Mouse (Mus musculus) hindbrain, embryonic 13.5 days (tissue): ENCODE results near the gene Vps9d1. TPM values are rescaled to one million over a fixed set of nuclear protein-coding genes. Genes with fewer than 3 reads are reported as not detected.
"Not testable (repeated sequence)": the region's sequence is repeated elsewhere in the genome, so short reads cannot be mapped to it uniquely, and the experiment has no call there.

Experiments
- ATAC-seq: fragments of 200-750 bp; cut with Nextera tagmentation; 2 replicates; pipeline ENCODE4 v1.8.0; 2017; ENCODE audit warnings: moderate TSS enrichment; ENCODE audit not compliant: low FRiP score
- H3K27ac ChIP-seq: fragments of 300-500 bp; sonication (generic); 2 replicates; pipeline ENCODE4 v1.5.1; 2015; ENCODE audit warnings: inconsistent platforms, mild to moderate bottlenecking, moderate library complexity
- H3K27me3 ChIP-seq: fragments of 300-500 bp; sonication (generic); 2 replicates; pipeline ENCODE4 v1.6.1; 2015; ENCODE audit warnings: mild to moderate bottlenecking, inconsistent platforms
- H3K36me3 ChIP-seq: fragments of 300-500 bp; sonication (generic); 2 replicates; pipeline ENCODE4 v1.6.1; 2015; ENCODE audit warnings: mild to moderate bottlenecking, inconsistent platforms
- H3K4me1 ChIP-seq: fragments of 300-500 bp; sonication (generic); replicated peaks from 2 replicates; pipeline ENCODE4 v1.6.1; 2015; ENCODE audit warnings: inconsistent platforms
- H3K4me2 ChIP-seq: fragments of 300-500 bp; sonication (generic); 2 replicates; pipeline ENCODE4 v1.6.1; 2015; ENCODE audit warnings: inconsistent platforms, mild to moderate bottlenecking, moderate library complexity
- H3K4me3 ChIP-seq: fragments of 300-500 bp; sonication (generic); 2 replicates; pipeline ENCODE4 v1.5.1; 2015; ENCODE audit warnings: mild to moderate bottlenecking, inconsistent platforms
- H3K9ac ChIP-seq: fragments of 300-500 bp; sonication (generic); 2 replicates; pipeline ENCODE4 v1.6.1; 2015; ENCODE audit warnings: mild to moderate bottlenecking, inconsistent platforms
- H3K9me3 ChIP-seq: fragments of 300-500 bp; sonication (generic); 2 replicates; pipeline ENCODE4 v1.6.1; 2016; ENCODE audit warnings: inconsistent platforms
- WGBS: fragments of 180-500 bp; shearing (Covaris S2); methylation state at CpG from one replicate; pipeline ENCODE4 v1.1.7; 2015; 5-methylcytosine and 5-hydroxymethylcytosine counted together
- polyA plus RNA-seq: library from polyadenylated mRNA; unstranded; fragments of >200 nt; fragmentation: Nextera tagmentation; extraction: Ambion mirVana; gene quantifications from 2 replicates; pipeline ENCODE4 v1.2.1, GENCODE M21; 2015

Vps9d1 gene
- polyA plus RNA-seq, 1 experiment from 2014 or later: 51.1 TPM

DNA sequence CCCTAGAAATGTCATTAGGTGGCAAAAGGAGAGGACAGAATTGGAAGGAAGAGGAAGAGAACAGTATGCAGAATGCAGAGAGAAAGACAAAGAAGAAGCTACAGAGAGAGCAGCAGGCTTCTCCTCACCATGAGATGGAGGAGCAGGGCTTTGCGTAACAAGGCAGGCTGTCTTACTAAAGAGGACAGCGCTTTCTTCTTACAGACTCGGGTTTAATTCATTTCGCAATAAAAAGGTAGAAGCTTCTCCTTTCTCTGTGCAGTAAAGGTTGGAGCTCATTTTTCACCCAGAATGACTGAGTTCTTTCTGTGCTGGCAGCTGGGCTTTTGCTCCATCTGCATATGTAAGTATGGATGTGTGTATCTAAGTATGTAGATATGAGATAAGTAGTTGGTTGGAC, 25.7 kb upstream of the Vps9d1 start:
- ATAC-seq: no peak
- Histone ChIP-seq H3K27me3 (no peaks in the 10 kb centered on the region), H3K4me2 (no peak overlapping the region), H3K4me3 (no peak overlapping the region), H3K9ac (no peak overlapping the region), H3K4me1 (no peaks in the 10 kb centered on the region), H3K27ac (no peak overlapping the region), H3K36me3 (peaks cover 4% of the 10 kb centered on the region; the same call in 1 of the 2 replicates), H3K9me3 (no peaks in the 10 kb centered on the region)
- WGBS: 93% methylated on average over 4 of the region's 4 CpGs

DNA sequence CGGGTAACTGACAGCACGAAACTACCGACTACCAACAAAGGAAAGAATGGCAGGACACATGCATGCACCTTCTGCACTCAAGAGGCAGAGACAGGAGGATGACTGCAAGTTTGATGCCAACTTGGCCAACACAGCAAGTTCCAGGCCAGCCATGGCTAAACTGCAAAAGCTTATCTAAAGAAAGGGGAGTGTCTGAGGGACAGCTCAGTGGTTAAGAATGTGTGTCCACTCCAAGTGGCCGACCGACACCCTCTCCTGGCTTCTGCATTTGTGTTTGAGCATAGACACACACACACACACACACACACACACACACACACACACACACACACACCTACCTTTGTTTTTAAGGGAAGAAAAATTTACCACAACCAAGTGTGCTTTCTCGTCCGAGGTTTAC, 24.3 kb upstream of the Vps9d1 start:
- 77% methylated on average over 7 of the region's 7 CpGs for WGBS
- H3K9me3 ChIP-seq: no peaks in the 10 kb centered on the region
- no peaks in the 10 kb centered on the region for H3K4me1 ChIP-seq
- no peaks in the 10 kb centered on the region for H3K27me3 ChIP-seq
- ATAC-seq: no peak
- peaks cover 4% of the 10 kb centered on the region; the same call in 1 of the 2 replicates for H3K36me3 ChIP-seq
- no peak overlapping the region for H3K9ac ChIP-seq
- H3K4me2 ChIP-seq: no peak overlapping the region
- H3K4me3 ChIP-seq: no peak overlapping the region
- H3K27ac ChIP-seq: no peak overlapping the region

DNA sequence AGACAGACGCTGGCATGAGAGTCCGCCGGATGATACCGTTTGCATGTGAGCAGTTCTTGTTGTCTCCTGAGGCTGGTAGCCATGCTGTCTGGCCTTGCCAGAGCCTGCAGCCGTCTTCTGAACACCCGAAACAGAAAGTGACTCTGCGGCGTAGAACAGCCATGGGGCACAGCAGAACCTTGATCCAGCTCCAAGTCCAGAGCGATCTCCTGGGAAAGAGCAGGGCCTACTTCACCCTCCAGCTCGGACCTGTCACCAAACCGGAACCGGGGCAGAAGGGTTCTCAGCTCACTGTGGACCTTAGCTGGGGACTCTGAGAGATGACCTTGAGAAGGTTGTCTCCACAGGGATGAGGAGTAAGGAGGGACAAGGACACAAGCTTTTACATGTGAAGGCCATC, 20.9 kb upstream of the Vps9d1 start:
- H3K9me3 ChIP-seq: no peaks in the 10 kb centered on the region
- no peak overlapping the region for H3K27ac ChIP-seq
- 95% methylated on average over 12 of the region's 12 CpGs for WGBS
- H3K4me3 ChIP-seq: no peak overlapping the region
- no peaks in the 10 kb centered on the region for H3K27me3 ChIP-seq
- no peak overlapping the region for H3K4me2 ChIP-seq
- no peak overlapping the region for H3K9ac ChIP-seq
- no peak for ATAC-seq
- H3K4me1 ChIP-seq: no peaks in the 10 kb centered on the region
- peaks cover 11% of the 10 kb centered on the region for H3K36me3 ChIP-seq

DNA sequence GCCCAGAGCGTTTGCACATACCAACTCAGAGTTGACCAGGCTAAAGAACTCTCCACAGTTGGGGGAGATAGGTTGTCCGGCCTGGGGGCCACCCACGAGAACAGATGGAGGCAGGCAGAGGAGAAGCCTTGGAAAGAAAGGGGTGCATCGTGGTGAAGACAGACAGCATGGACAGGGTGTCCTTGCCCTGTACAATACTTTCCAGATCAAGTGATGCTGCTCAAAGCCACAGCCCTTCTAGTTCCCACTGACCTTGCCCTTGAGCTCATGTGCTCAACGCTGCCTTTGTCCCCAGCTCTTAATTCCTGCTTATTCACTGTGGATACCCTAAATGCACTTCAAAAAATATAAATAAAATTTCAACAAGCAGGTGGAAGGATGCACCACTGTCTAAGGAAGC, 20.3 kb upstream of the Vps9d1 start:
- no peak overlapping the region for H3K4me3 ChIP-seq
- ATAC-seq: no peak
- no peak overlapping the region for H3K4me2 ChIP-seq
- H3K9ac ChIP-seq: no peak overlapping the region
- 87% methylated on average over 5 of the region's 5 CpGs for WGBS
- peaks cover 17% of the 10 kb centered on the region for H3K36me3 ChIP-seq
- no peaks in the 10 kb centered on the region for H3K27me3 ChIP-seq
- H3K4me1 ChIP-seq: no peaks in the 10 kb centered on the region
- H3K9me3 ChIP-seq: no peaks in the 10 kb centered on the region
- no peak overlapping the region for H3K27ac ChIP-seq

DNA sequence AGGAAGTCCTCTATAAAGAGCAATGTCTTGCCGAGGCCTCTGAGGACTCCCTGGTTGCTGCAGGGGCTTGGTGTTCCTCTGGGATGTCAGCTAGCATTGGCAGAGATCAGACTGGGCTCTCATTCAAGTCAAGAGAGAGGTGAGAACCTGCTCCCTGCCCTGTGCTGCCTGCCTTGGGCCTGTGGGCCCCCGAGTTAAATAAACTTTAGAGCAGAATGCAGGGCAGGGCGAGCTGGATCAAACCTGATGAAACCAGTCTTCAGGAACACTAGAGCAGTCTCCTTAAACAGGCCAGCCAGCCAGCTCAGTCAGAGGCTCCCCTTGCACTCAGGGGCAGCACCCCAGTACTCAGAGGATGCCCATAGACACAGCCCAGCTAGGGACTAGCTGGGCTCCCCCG, 17.8 kb upstream of the Vps9d1 start:
- Histone ChIP-seq H3K4me2 (no peak overlapping the region), H3K4me1 (no peaks in the 10 kb centered on the region)
- WGBS: 72% methylated on average over 4 of the region's 4 CpGs

DNA sequence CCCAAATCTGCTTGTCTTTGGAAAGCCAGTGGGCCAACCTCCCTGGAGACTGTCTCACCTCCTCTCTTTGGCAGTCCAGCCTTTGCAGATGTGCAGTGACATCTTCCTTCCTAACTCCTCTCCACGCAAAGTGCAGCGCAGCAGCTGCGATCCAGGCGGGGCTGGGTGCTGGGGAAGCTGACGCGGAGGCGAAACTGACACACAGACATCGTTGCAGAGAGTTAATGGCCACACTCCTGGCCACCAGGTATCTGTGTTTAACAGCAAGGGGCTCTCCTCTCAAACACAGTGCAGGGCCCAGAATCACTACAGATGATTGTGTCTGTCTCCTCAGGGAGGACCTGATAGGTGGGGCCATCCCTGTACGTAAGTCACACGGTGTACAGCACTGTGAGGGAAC, 17.0 kb upstream of the Vps9d1 start:
- no peak for ATAC-seq
- no peaks in the 10 kb centered on the region for H3K9me3 ChIP-seq
- H3K27ac ChIP-seq: no peak overlapping the region
- H3K9ac ChIP-seq: 0 out of 2 replicates have a peak overlapping the region, but pooled peaks have one; percentile 8
- H3K4me1 ChIP-seq: no peaks in the 10 kb centered on the region
- H3K4me2 ChIP-seq: no peak overlapping the region
- 88% methylated on average over 10 of the region's 10 CpGs for WGBS
- H3K36me3 ChIP-seq: peaks cover 50% of the 10 kb centered on the region
- no peak overlapping the region for H3K4me3 ChIP-seq
- H3K27me3 ChIP-seq: no peaks in the 10 kb centered on the region

More for the DNA sequence above, 17.8 kb upstream of the Vps9d1 start:
- Histone ChIP-seq H3K9ac (peak overlapping the region; percentile 53; the same call in 1 of the 2 replicates), H3K36me3 (peaks cover 43% of the 10 kb centered on the region), H3K9me3 (no peaks in the 10 kb centered on the region), H3K27ac (no peak overlapping the region), H3K4me3 (no peak overlapping the region), H3K27me3 (no peaks in the 10 kb centered on the region)
- no peak for ATAC-seq

DNA sequence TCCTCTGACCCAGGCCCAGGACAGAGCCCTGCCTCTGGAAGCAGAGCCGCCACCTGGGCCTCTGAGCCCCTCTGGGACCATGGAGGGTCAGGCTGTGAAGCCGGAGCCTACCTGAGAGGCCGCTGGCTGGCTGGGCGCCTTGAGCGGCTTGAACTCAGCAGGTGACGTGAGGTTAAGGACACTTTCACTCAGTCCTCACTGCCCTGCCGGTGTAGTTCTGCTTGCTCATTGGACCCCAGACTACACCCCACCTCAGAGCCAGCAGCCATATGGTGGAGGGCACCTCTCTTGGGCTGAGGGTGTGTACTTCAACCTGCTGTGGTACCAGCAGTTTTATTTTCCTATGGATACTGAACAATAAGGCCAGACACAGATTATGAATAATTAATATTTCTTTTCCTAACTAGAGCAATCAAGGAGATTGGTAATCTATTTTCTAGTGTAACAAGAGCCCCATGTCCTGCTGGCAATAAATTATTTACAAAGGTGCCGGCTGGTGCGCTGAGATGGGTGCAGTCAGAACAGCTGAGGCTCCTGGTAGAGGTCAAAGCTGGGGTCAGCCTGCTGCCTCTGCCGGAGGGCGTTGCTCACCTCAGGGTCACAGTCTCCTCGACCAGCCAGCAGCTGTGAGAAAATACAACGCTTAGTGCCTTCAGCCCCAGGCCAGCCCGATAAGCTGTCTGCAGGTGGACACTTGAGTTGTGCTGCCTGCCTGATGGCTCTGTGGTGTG, 13.9 kb upstream of the Vps9d1 start:
- 74% methylated on average over 14 of the region's 14 CpGs for WGBS
- Histone ChIP-seq H3K36me3 (peaks cover 79% of the 10 kb centered on the region), H3K4me1 (no peaks in the 10 kb centered on the region), H3K4me2 (no peak overlapping the region), H3K9ac (no peak overlapping the region), H3K4me3 (no peak overlapping the region), H3K9me3 (no peaks in the 10 kb centered on the region), H3K27ac (no peak overlapping the region), H3K27me3 (no peaks in the 10 kb centered on the region)
- no peak for ATAC-seq

DNA sequence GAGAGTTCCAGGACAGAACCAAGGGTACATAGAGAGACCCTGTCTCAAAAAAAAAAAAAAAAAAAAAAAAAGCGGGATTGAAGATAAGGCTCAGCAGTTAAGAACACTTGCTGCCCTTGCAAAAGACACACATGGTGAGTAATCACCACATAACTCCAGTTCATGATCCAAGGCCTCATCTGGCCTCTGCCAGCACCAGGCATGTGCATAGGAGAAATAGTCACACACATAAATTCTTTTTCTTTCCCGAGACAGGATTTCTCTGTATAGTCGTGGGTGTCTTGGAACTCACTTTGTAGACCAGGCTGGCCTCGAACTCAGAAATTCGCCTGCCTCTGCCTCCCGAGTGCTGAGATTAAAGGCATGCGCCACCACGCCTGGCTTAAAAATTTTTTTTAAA, 3.4 kb upstream of the Vps9d1 start:
- not testable (repeated sequence) for H3K27me3 ChIP-seq, H3K4me2 ChIP-seq, H3K9me3 ChIP-seq, H3K9ac ChIP-seq, ATAC-seq, H3K4me3 ChIP-seq, H3K27ac ChIP-seq
- peaks cover 63% of the 10 kb centered on the region for H3K36me3 ChIP-seq
- 94% methylated on average over 7 of the region's 8 CpGs for WGBS
- H3K4me1 ChIP-seq: peaks cover 35% of the 10 kb centered on the region

DNA sequence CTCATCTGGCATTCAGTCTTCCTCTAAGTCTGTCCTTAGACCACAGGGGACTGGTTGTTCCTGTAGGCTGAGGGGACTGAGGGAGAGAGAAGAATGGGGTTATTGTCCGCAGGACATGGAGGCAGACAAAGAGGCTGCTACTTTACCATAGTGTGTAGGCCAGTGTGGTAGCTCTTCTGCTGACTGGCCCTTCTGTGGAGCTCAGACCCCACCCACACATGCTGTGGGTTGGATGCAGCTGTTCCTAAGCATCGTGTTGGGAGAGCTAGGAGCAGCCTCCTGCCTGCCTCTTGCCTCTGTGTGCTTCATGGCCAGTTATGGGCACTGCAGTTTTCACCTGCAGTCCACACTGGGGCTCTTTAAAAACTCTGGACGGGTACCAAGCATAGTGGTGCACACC, 3.0 kb upstream of the Vps9d1 start:
- Histone ChIP-seq H3K4me1 (peaks cover 39% of the 10 kb centered on the region), H3K4me2 (no peak overlapping the region), H3K9ac (no peak overlapping the region; the same call in 1 of the 2 replicates), H3K4me3 (no peak overlapping the region), H3K27ac (no peak overlapping the region), H3K9me3 (no peaks in the 10 kb centered on the region), H3K27me3 (no peaks in the 10 kb centered on the region), H3K36me3 (peaks cover 61% of the 10 kb centered on the region)
- 64% methylated on average over 3 of the region's 3 CpGs for WGBS
- ATAC-seq: no peak

DNA sequence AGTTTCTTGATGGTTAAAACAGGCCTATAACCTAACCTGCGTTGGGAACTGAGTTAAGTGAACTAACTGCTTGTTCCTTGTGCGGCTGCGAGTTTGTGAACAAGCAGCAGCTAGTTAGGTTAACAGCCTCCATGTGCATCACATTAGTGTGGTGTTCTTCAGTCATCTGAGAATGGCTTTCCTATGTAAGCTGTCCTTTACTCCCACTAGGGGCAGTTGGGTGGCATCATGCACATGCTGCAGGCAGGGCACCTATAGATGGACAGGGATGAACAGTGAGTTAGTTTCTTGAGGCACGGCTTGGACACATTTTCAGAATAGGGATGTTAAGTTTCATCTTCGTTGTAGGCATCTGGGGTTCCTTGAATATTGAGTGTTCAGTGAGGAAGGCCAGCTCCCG, 1.0 kb upstream of the Vps9d1 start:
- no peaks in the 10 kb centered on the region for H3K9me3 ChIP-seq
- peak overlapping the region; percentile 99 for H3K9ac ChIP-seq
- no peak overlapping the region for H3K27ac ChIP-seq
- H3K4me1 ChIP-seq: peaks cover 39% of the 10 kb centered on the region
- 72% methylated on average over 6 of the region's 6 CpGs for WGBS
- no peak for ATAC-seq
- H3K36me3 ChIP-seq: peaks cover 66% of the 10 kb centered on the region
- H3K4me2 ChIP-seq: peak overlapping the region; percentile 99
- H3K4me3 ChIP-seq: peak overlapping the region; percentile 97
- H3K27me3 ChIP-seq: no peaks in the 10 kb centered on the region

DNA sequence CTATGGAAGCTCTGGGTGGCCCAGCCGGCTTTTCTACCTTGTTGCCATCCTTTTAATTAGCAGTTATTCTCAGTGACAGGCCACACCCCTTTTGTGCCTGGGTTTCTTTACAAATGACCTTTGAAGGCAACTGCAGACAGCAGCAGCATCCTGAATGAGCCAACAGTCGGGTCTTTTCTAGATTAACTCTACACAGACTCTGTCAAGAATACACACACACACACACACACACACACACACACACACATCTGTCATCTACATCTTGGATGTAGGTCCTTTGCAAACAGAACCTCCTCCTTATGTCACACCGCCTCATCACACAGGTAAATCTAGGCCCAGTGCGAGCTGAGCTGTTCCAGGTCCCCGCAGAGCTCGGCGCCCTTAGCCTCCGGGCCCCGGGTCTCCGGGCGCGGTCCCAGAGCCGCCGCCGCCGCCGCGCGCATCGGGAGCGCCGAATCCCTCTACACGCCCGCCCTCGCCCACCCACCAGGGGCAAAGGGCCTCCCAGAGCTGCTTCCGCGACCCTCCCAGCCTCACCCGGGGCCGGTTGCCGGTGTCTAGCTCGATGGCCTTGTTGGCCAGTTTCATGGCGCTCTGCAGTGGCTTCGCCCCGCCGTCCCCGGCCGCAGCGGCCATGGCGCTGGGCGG, 573 bp downstream of the Vps9d1 start:
- under 1% methylated on average over 39 of the region's 40 CpGs for WGBS
- Histone ChIP-seq H3K27ac (peak overlapping the region; percentile 94), H3K36me3 (peaks cover 65% of the 10 kb centered on the region), H3K4me3 (peak overlapping the region; percentile 97), H3K9ac (peak overlapping the region; percentile 99), H3K4me1 (peaks cover 39% of the 10 kb centered on the region), H3K9me3 (no peaks in the 10 kb centered on the region), H3K27me3 (no peaks in the 10 kb centered on the region), H3K4me2 (peak overlapping the region; percentile 99)
- ATAC-seq: peak; percentile 47

DNA sequence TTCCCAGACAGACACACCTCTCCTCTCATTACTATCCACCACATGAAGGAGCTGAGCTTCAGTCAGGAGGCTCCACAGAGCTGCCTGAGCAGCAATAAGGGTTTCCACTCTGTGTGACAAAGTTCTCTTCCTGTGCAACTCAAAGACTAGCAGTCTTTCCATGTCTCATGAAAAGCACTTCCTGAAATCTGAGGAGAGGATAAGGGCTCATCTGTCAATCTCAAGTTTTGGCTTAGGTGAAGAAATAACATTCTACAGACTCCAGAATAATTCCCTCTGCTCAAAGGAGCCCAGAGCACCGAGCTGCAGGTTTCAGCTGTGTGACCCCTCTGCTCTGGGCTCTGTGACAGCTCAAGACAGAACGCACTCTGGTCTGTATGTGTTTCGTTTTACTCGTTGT, 1.2 kb downstream of the Vps9d1 start:
- Histone ChIP-seq H3K4me2 (peak overlapping the region; percentile 99), H3K4me1 (peaks cover 39% of the 10 kb centered on the region), H3K4me3 (peak overlapping the region; percentile 97), H3K36me3 (peaks cover 65% of the 10 kb centered on the region), H3K27ac (peak overlapping the region; percentile 94), H3K9me3 (no peaks in the 10 kb centered on the region), H3K27me3 (no peaks in the 10 kb centered on the region), H3K9ac (peak overlapping the region; percentile 99)
- WGBS: 70% methylated on average over 4 of the region's 4 CpGs
- no peak for ATAC-seq

DNA sequence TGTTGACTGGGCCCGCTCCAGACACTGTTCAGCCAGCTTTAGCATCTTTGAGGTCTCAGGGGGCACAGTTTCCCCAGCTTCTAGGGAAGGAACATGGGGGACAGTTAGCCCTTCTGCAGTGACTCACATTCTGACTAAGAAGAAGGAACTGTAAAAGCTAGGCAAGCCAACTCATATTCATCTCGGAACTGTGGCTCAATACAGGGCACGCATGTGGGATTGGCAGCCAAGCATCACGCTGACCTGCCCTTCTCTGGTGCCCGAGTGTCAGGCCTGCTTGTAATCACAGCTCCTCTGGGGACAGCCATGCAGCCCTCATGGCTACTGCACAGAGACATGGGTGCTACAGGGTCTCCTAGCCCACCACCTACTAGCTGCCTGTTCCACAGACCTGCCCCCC, 3.2 kb downstream of the Vps9d1 start:
- WGBS: 92% methylated on average over 5 of the region's 5 CpGs
- Histone ChIP-seq H3K27ac (no peak overlapping the region), H3K4me3 (no peak overlapping the region), H3K4me1 (peaks cover 26% of the 10 kb centered on the region), H3K9me3 (no peaks in the 10 kb centered on the region), H3K36me3 (peaks cover 65% of the 10 kb centered on the region), H3K9ac (no peak overlapping the region), H3K4me2 (no peak overlapping the region), H3K27me3 (no peaks in the 10 kb centered on the region)
- ATAC-seq: no peak
